Mouse (Mus musculus) G1E (cell line): ENCODE results near the gene Pik3ip1. TPM values are rescaled to one million over a fixed set of nuclear protein-coding genes. Genes with fewer than 3 reads are reported as not detected.

Experiments used
- ATAC-seq: 2 replicates; pipeline ENCODE4 v1.8.0; 2016; ENCODE audit warnings: mild to moderate bottlenecking; ENCODE audit not compliant: insufficient number of reproducible peaks, poor library complexity, low FRiP score, severe bottlenecking; ENCODE audit errors: extremely low read depth
- DNase-seq: peaks from one replicate; pipeline ENCODE4 v3.0.0; 2012; ENCODE audit warnings: low spot score
- H3K27me3 ChIP-seq: 2 replicates; pipeline ENCODE4 v1.6.1; 2012; ENCODE audit warnings: mild to moderate bottlenecking, low read length, inconsistent platforms; ENCODE audit not compliant: insufficient read depth
- H3K36me3 ChIP-seq: replicated peaks from 2 replicates; pipeline ENCODE3; 2012; ENCODE audit warnings: mild to moderate bottlenecking, inconsistent platforms
- H3K4me1 ChIP-seq: 2 replicates; pipeline ENCODE4 v1.6.1; 2012; ENCODE audit warnings: low read depth, low read length, inconsistent platforms, mixed read lengths; ENCODE audit not compliant: insufficient read depth
- H3K4me3 ChIP-seq: 2 replicates; pipeline ENCODE4 v1.5.1; 2012; ENCODE audit warnings: low read depth, mild to moderate bottlenecking, inconsistent platforms, low read length, moderate library complexity, mixed read lengths
- H3K9me3 ChIP-seq: replicated peaks from 2 replicates; pipeline ENCODE4 v1.6.1; 2012; ENCODE audit warnings: inconsistent platforms
- CTCF ChIP-seq: IDR thresholded peaks from 2 replicates; pipeline ENCODE4 v1.5.1; 2012; ENCODE audit warnings: low read depth, low read length, inconsistent platforms, mixed read lengths
- GATA1 ChIP-seq: IDR thresholded peaks from 2 replicates; pipeline ENCODE4 v1.6.1; 2012; ENCODE audit warnings: borderline replicate concordance, low read length, inconsistent platforms, mixed read lengths
- GATA2 ChIP-seq: IDR thresholded peaks from 2 replicates; pipeline ENCODE4 v1.6.1; 2012; ENCODE audit warnings: low read depth, low read length, inconsistent platforms, borderline replicate concordance
- POLR2AphosphoS5 ChIP-seq: IDR thresholded peaks from 2 replicates; pipeline ENCODE4 v1.6.1; 2012; ENCODE audit warnings: low read depth, low read length, inconsistent platforms; ENCODE audit not compliant: insufficient replicate concordance
- TAL1 ChIP-seq: conservative IDR thresholded peaks from 2 replicates; pipeline ENCODE4 v1.6.1; 2012; ENCODE audit warnings: low read depth, low read length, inconsistent platforms, mixed read lengths
- polyA plus RNA-seq: library from polyadenylated mRNA; stranded (reverse); fragments of >175 nt; gene quantifications from 2 replicates; pipeline ENCODE4 v1.2.3, GENCODE M21; 2012
- total RNA-seq, 2 experiments: library from RNA; stranded (forward) in 1 of 2; stranded (reverse) in 1 of 2; fragments of 200-1000 nt in 1 of 2; fragments of >200 nt in 1 of 2; fragmentation: Nextera tagmentation in 1 of 2; gene quantifications; 2 replicates each; pipeline ENCODE4 v1.2.3; 2014 to 2017

The Pik3ip1 gene
- total RNA-seq (2014; fragmentation: Nextera tagmentation) (0.53 and 0.92 TPM in 2 replicates), total RNA-seq (2017) (2.2 and 2.4 TPM in 2 replicates), polyA plus RNA-seq (4.8 and 5.4 TPM in 2 replicates)

DNA sequence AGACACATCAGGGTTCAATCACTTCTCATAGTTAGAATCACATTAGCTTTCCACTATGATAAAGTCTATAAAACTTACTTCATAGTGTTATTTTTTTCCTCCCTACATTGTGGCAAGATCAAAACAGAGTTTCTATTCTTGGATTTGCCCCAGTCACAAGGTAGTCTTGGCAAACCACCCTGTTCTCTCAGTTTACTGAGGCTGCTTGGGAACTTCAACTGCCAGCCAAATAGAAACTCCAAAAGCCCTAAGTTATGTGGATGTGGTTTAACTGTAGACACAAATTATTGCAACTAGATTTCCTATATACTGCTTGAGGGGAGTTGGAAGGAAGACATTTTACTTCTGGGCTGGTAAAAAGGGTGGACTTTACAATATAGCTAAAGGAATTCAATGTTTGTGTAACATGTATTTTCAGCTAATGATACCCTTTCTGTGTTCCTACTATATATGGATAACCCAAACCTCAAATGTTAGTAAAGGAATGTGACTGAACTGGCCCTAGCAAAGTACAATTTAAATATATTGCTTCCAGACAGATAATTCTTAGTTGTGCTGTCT, at the start of gene Pik3ip1:
Gene Pik3ip1, plus strand, starts transcription at position 511 of the 561 bp plus-strand sequence.
- DNase-seq = no peak
- TF ChIP-seq POLR2AphosphoS5 (no peak), CTCF (no peak), GATA2 (no peak), TAL1 (no peak), GATA1 (no peak)

DNA sequence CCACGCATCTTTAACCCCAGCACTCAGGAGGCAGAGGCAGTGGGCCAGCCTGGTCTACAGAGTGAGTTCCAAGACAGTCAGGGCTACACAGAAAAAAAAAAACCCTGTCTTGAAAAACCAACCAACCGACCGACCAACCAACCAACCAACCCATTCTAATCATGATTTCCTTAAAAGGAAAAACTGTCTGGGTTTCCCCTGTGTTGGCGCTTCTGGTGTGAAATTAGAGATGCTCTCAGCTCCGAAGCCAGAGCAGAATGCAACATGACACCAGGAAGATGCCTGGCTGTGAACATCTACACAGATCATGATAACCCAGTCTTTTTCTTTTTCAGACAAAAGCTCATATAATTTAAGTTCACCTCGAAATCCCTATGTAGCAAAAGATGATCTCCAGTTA, 47.3 kb upstream of the Pik3ip1 start:
- no peak for DNase-seq
- ATAC-seq = no peak
- H3K9me3 ChIP-seq = peaks cover 28% of the 10 kb centered on the region
- TF ChIP-seq TAL1 (no peak), GATA2 (no peak), GATA1 (no peak), CTCF (no peak), POLR2AphosphoS5 (no peak)
- H3K4me3 ChIP-seq = no peak overlapping the region
- H3K27me3 ChIP-seq = no peaks in the 10 kb centered on the region
- H3K36me3 ChIP-seq = no peaks in the 10 kb centered on the region
- peaks cover 21% of the 10 kb centered on the region for H3K4me1 ChIP-seq

More for the DNA sequence above, at the start of gene Pik3ip1:
- H3K36me3 ChIP-seq = no peaks in the 10 kb centered on the region
- H3K27me3 ChIP-seq = peaks cover 40% of the 10 kb centered on the region
- peaks cover 6% of the 10 kb centered on the region; the same call in 1 of the 2 replicates for H3K9me3 ChIP-seq
- peaks cover 35% of the 10 kb centered on the region for H3K4me1 ChIP-seq
- H3K4me3 ChIP-seq = no peak within 1 kb of the TSS; the same call in 1 of the 2 replicates
- no peak for ATAC-seq

DNA sequence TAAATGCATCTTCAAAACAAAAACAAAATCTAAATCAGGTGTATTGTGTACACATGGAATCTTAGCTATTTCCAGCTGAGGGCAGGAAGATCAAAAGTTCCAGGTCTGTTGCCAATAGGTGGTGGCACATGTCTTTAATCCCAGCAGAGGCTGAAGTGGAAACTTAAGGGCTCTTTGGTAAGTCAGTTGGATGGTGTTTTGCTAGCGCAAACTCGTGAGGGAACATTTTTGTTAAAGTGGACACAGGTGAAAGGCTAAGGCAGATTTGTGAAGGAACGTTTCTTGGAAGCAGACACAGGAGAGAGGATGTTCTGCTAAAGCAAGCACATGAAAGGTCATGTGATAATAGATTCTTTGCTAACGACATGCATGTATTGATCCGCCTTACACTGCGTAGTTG, 46.6 kb upstream of the Pik3ip1 start:
- DNase-seq = no peak
- Histone ChIP-seq H3K4me3 (no peak overlapping the region), H3K9me3 (peaks cover 28% of the 10 kb centered on the region), H3K4me1 (peaks cover 26% of the 10 kb centered on the region), H3K27me3 (no peaks in the 10 kb centered on the region), H3K36me3 (no peaks in the 10 kb centered on the region)
- no peak for ATAC-seq
- TF ChIP-seq CTCF = no peak
- no peak for TF ChIP-seq TAL1
- no peak for TF ChIP-seq POLR2AphosphoS5
- TF ChIP-seq GATA2 = no peak

DNA sequence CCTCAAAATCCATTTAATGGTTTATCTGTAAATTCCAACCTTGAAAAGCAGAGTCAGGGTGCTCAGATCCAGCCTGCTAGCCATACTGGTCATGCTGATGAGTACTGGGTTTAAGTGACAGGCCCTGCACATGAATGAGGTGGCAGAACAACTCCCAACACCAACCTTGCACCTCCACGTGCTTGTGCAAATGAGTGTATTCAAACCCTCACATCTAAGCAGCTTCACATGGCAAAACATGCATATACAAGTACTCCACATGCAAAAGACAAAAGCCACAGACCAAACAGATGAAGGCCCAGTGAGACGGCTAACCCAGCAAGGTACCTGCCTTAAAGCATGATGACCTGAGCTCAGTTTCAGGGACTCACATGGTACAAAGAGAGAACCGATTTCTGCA, 44.3 kb upstream of the Pik3ip1 start:
- H3K36me3 ChIP-seq = peaks cover 6% of the 10 kb centered on the region
- H3K4me1 ChIP-seq = peaks cover 33% of the 10 kb centered on the region
- ATAC-seq (no peak), DNase-seq (no peak)
- TF ChIP-seq GATA1 (no peak), TAL1 (no peak), GATA2 (no peak), CTCF (no peak), POLR2AphosphoS5 (no peak)
- H3K9me3 ChIP-seq = peaks cover 21% of the 10 kb centered on the region
- no peaks in the 10 kb centered on the region for H3K27me3 ChIP-seq
- no peak overlapping the region for H3K4me3 ChIP-seq

DNA sequence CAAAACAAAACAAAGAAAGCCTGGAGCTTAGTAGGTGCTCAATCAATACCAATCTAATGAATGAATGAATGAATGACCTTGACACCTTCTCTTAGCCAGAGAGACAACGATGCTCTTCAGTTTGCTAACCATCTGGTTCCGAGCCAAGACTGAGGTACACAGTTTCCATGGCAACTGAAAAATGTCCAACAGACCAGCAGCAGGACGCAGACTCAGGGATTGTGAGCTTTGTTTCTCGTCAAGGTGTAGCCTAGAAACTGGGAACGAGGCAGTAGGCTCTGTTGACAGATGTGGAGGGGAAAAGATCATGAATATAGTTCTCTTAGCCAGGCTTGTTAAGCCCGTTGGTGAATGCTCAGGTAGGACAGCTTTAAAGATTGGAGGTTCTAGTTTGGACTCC, 43.1 kb upstream of the Pik3ip1 start:
- H3K9me3 ChIP-seq = peaks cover 11% of the 10 kb centered on the region
- ATAC-seq = no peak
- H3K27me3 ChIP-seq = no peaks in the 10 kb centered on the region
- TF ChIP-seq POLR2AphosphoS5 (no peak), GATA1 (no peak)
- peaks cover 41% of the 10 kb centered on the region for H3K4me1 ChIP-seq
- no peak overlapping the region for H3K4me3 ChIP-seq
- no peak for DNase-seq
- H3K36me3 ChIP-seq = peaks cover 15% of the 10 kb centered on the region

DNA sequence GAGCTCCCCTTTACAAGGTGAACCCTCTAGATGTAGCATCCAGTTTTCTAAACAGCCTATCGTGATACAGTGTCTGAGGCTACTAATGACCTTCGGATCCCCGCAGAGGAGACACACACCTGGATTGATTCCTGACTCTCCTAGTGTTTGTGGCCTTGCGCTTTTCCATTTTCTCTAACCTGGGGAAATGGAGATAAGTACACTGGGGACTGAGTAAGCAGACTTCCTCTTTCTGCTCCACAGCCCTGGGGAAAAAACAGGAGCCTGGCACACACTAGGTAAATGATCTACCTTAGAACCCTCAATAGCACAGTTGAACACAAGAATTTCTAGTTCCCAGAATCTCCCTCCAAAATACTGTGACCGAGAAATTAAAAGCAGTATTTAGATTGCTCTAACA, 42.3 kb upstream of the Pik3ip1 start:
- Histone ChIP-seq H3K27me3 (no peaks in the 10 kb centered on the region), H3K4me1 (peaks cover 46% of the 10 kb centered on the region), H3K4me3 (peak overlapping the region; percentile 93; the same call in 1 of the 2 replicates), H3K36me3 (peaks cover 23% of the 10 kb centered on the region), H3K9me3 (peaks cover 5% of the 10 kb centered on the region; the same call in 1 of the 2 replicates)
- TF ChIP-seq POLR2AphosphoS5 (no peak), TAL1 (no peak), CTCF (no peak), GATA2 (no peak), GATA1 (no peak)
- DNase-seq (peak; percentile 17), ATAC-seq (no peak)
